Mouse (Mus musculus) lung, postnatal 25 days (tissue): ENCODE measurements at regions not wholly inside any gene's neighbourhood (a gene's known extent, or its start where the extent isn't known, plus 50 kb on each side); places are given as distances from the start of the nearest gene placed in this dataset.
A peak's percentile ranks its signal among the peaks of the same experiment; 100 is the strongest.

Source experiments
- DNase-seq: peaks from one replicate; pipeline ENCODE4 v3.0.0; 2022; ENCODE audit warnings: low spot score

DNA sequence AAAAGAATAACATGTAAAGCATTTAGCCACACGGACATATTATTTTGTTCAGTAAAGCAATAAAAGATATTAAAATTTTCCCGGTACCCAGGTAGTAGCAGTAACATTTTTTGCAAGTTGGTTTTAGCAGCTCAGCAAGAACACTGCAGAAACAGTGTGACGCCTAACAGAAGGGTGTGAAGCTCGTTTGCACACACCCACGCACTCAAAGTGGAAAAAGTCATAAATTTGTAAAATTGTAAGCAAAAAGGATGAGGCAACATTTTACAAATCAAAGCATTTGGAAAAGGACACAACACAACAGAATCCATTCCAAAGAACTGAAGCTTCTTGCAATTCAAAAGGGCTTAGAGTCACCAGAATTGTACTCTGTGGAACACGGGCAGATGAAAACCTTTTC is 1053.6 kb upstream of the Celf2 start:
- no peak for DNase-seq

- no peak for DNase-seq
Measured at GRCm38 (mm10) chr2:8546116-8546515, 1036.8 kb upstream of the Celf2 start.

- DNase-seq: no peak
Measured at GRCm38 (mm10) chr2:8536842-8537241, 1027.5 kb upstream of the Celf2 start.

GRCm38 (mm10) chr2:8498466-8498865 is 989.1 kb upstream of the Celf2 start:
- DNase-seq: no peak

- no peak for DNase-seq
Measured at GRCm38 (mm10) chr2:8477827-8478528, 968.6 kb upstream of the Celf2 start.

- DNase-seq: no peak
Measured at GRCm38 (mm10) chr2:8470546-8470945, 961.2 kb upstream of the Celf2 start.

GRCm38 (mm10) chr2:8468989-8469388 is 959.6 kb upstream of the Celf2 start:
- no peak for DNase-seq

DNA sequence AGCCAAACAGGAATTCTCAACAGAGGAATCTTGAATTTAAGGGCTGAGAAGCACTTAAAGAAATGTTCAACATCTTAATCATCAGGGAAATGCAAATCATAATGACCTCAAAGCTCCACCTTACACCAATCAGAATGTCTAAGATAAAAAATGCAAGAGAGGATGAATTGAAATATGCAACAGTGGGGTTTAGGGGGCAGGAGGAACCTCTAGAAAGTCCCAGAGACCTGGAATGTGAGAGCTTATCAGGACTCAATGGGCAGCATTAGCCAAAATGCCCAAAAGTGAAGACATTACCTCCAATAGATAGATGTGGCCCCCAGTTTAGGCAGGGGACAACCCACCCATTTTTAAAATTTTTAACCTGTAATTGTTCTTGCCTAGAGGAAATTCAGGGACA is 959.0 kb upstream of the Celf2 start:
- DNase-seq: no peak

- no peak for DNase-seq
Measured at GRCm38 (mm10) chr2:8467531-8468203, 958.3 kb upstream of the Celf2 start.

DNA sequence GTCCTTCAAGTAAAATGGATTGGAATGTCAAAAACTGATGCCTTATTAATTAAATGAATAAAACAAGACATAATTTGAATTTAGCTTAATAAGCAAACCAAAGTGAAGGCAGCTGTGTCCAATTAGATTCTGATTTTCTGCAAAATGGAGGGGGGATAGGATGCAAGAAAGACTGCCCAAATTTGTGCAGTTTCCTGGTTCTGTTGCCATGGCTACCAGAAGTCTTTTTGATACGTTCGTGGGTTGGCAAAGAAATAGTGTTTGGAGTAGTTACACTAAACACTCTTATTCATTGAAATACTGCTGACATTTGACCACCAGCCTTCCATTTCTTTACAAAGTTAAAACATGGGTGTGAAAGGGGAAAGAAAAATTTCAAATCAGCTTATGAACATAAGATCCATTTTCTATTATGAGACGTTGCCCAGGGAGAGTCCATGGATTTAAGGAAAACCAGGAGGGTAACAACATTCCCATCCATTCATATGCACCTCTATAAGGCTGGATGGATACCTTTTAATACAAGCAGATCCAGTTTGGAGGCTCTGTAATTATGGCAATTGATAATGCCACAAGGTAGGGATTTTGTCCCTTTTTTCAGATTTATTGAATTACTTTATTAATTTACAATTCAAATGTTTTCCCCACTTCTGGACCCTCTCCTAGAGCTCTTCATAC is 943.3 kb upstream of the Celf2 start:
- DNase-seq: no peak

DNA sequence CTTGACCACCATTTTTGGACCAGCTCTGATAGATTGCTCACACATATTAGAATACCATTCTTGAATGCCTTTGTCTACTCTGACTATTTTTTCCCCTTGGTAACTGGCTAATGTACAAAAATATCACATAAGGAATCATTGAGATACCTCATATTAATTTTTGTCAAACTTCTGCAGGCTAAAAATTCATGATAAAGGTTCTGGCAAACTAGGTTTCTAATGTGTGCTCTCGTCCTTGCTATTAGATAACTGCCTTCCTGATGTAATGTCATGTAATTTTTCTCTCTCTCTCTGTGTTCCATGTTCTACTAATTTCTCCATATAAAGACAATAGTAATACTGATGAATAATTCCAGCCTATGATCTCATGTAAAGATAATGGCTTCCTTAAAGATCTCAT is 931.9 kb upstream of the Celf2 start:
- no peak for DNase-seq

GRCm38 (mm10) chr2:8429652-8430343 is 920.4 kb upstream of the Celf2 start:
- DNase-seq: no peak

GRCm38 (mm10) chr2:8428145-8428544 is 918.8 kb upstream of the Celf2 start:
- no peak for DNase-seq

GRCm38 (mm10) chr2:8427720-8428119 is 918.4 kb upstream of the Celf2 start:
- no peak for DNase-seq

DNA sequence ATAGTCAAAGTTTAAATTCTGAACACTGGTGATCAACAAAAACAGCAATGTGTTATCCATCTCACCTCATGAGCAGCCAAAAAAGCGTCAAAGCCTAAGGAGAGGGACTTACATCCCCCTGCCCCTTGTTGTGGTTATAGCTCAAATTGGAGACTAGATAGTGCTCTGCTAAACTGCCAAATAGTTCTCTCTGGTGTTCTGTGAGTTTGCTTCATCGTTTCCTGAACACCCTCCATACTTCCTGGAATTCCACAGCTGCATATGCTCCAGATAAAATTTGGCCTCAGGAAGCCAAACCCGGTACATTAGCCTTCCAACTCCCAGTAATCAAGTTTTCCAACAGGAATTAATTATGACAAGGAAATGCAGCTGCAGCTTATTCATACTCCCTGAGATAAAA is 906.6 kb upstream of the Celf2 start:
- DNase-seq: no peak

GRCm38 (mm10) chr2:8394128-8394527 is 884.8 kb upstream of the Celf2 start:
- DNase-seq: no peak

- no peak for DNase-seq
Measured at GRCm38 (mm10) chr2:8389530-8389929, 880.2 kb upstream of the Celf2 start.

DNA sequence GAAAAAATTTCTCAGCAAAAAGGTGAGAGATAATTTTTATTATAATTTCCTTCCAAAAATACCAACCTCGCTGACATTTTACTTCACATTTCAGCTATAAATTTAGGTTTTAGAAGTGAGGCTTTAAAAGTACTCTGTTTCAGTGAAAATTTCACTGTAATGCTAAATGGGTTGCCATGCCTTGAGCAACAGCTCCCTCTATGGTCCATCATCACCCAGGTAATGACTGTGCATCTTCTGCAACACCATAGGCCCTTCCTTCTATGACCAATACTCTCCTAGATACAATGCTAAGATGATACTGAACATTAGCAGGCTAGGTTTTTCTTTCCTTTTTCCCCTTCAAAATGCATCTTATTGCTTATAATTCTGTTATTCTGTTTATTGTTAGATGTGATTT is 870.9 kb upstream of the Celf2 start:
- DNase-seq: peak; percentile 16

DNA sequence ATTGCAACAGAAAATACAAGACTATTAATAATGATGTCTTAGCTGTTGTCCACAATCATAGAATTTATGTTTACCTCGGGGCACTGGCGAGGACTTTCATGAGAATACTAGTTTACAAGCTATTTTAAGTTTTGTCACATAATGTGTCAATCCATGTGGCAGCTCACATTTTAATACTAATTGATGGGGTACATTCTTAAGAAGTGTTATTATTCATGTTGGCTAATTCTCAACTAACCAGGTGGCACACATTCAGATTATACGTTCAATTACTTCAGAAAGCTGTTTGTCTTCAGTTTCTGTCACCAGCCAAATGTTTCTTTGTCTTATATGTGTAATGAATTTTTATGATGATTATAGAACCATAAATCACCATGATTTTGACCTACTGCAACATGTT is 870.2 kb upstream of the Celf2 start:
- DNase-seq: no peak

DNA sequence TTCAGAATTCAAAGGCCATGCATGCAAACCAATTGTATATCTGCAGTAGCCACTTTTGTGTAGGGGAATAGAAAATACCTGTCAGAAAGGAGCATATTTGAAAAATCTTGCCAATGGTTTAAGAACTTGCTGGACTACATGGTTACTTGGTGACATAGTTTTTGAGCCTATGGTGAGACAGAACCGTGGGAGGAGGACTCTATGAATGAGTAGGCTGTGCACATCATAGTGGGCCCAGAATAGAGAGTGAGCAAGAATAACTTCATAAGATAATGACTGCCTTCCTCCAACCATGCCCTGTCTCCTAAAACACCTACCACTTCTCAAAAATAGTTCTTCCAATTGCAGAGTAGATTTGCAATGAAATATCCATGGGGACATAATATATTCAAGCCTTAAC is 838.5 kb upstream of the Celf2 start:
- no peak for DNase-seq

DNA sequence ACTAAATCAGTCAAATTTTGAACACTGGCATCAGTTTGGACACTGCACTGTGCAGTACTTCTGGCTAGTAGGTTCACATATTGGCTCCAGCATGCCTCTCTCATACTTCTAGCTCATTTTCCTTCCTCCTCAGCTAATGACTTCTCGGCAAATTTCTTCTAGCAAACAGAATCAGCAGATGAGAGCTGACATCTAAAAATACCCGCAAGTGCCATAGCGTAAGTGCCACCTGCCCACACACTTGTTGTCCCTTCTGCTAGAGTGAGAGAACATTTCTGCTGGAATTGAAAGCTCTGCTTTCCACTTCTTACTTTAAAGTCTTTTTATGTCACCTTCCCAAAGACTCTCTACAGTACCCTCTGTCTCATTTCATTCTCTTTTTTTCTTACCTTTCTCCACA is 835.4 kb upstream of the Celf2 start:
- DNase-seq: no peak

DNA sequence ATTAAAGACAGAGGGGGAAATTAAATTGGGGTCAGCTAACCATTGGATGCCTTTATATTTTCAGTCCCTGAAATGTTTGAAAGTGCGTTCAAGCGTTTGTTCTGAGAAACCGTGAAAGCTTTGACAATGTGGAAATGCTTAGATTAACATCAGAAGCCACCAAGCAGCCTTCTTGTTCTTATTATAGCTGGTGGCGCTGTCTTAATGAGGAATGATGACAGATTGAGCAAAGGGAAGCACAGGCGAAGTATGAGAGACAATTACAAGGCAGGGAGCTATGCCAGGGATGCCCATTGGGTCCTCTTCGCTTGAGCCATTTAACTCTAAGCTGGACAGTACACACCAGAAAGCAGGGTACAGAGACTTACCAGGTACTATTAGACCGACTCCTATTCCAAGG is 828.9 kb upstream of the Celf2 start:
- DNase-seq: no peak

DNA sequence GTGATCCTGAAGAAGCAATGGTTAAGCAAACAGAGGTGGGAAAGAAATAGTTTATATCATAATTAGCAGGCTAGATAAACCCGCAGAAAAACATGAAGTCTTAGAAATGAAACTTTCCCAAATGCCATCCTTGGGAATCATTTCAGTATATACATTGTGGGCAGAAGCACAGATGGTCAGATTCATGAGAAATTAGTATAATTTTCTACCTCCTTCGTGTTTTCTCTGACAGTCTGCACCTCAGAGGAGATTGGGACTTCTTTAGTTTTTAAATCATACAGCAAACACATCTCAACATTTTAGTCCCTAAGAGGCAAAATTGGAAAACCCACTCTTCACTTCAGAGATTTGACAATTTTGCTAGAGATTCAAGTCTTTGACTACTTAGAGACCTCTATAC is 786.6 kb upstream of the Celf2 start:
- DNase-seq: no peak
